Mouse (Mus musculus): ENCODE results near the gene Fzd4. TPM values are rescaled to one million over a fixed set of nuclear protein-coding genes. Genes with fewer than 3 reads are reported as not detected.

Gene Fzd4
- total RNA-seq, 2 experiments from 2014 or later: 28.6 to 37.6 TPM

GRCm38 (mm10) chr7:89396386-89396785 lies 7.8 kb upstream of the Fzd4 start:
- no peak for DNase-seq
- intact Hi-C loops (cut with DNase I; ENCODE audit: low total_unique reads): loop anchor here (10.0 kb wide), 1 partner anchor 52 kb away; no protein-coding TSS in a partner anchor

- no peak for DNase-seq
- intact Hi-C loops (cut with DNase I; ENCODE audit: low total_unique reads): loop anchor here (10.0 kb wide), 1 partner anchor 53 kb away; no protein-coding TSS in a partner anchor
Observed at GRCm38 (mm10) chr7:89397837-89398534, 6.2 kb upstream of the Fzd4 start.

- intact Hi-C loops (cut with DNase I; ENCODE audit: low total_unique reads): no loop called here
Observed at GRCm38 (mm10) chr7:89400721-89401120, 3.4 kb upstream of the Fzd4 start.

GRCm38 (mm10) chr7:89401136-89401858 lies 2.9 kb upstream of the Fzd4 start:
- intact Hi-C loops (cut with DNase I; ENCODE audit: low total_unique reads): no loop called here
- DNase-seq: no peak

More at GRCm38 (mm10) chr7:89400721-89401120, 3.4 kb upstream of the Fzd4 start:
- no peak for DNase-seq

- intact Hi-C loops (cut with DNase I; ENCODE audit: low total_unique reads): no loop called here
- no peak for DNase-seq
Observed at GRCm38 (mm10) chr7:89401936-89402335, 2.2 kb upstream of the Fzd4 start.

GRCm38 (mm10) chr7:89403053-89403972 lies 842 bp upstream of the Fzd4 start:
- intact Hi-C loops (cut with DNase I; ENCODE audit: low total_unique reads): no loop called here
- peak; percentile 79 for DNase-seq

GRCm38 (mm10) chr7:89404734-89405440 lies 732 bp downstream of the Fzd4 start:
- intact Hi-C loops (cut with DNase I; ENCODE audit: low total_unique reads): no loop called here
- DNase-seq: peak; percentile 46

- intact Hi-C loops (cut with DNase I; ENCODE audit: low total_unique reads): no loop called here
Observed at GRCm38 (mm10) chr7:89406011-89406410, 1.9 kb downstream of the Fzd4 start.

GRCm38 (mm10) chr7:89407006-89407940 lies 3.1 kb downstream of the Fzd4 start:
- intact Hi-C loops (cut with DNase I; ENCODE audit: low total_unique reads): no loop called here
- DNase-seq: no peak

More at GRCm38 (mm10) chr7:89406011-89406410, 1.9 kb downstream of the Fzd4 start:
- no peak for DNase-seq

GRCm38 (mm10) chr7:89410294-89410693 lies 6.1 kb downstream of the Fzd4 start:
- no peak for DNase-seq
- intact Hi-C loops (cut with DNase I; ENCODE audit: low total_unique reads): no loop called here

- intact Hi-C loops (cut with DNase I; ENCODE audit: low total_unique reads): no loop called here
- no peak for DNase-seq
Observed at GRCm38 (mm10) chr7:89411346-89411745, 7.2 kb downstream of the Fzd4 start.

GRCm38 (mm10) chr7:89412094-89412493 lies 7.9 kb downstream of the Fzd4 start:
- intact Hi-C loops (cut with DNase I; ENCODE audit: low total_unique reads): no loop called here

GRCm38 (mm10) chr7:89416027-89416426 lies 11.9 kb downstream of the Fzd4 start:
- no peak for DNase-seq
- intact Hi-C loops (cut with DNase I; ENCODE audit: low total_unique reads): loop anchor here (5.0 kb wide), 1 partner anchor 244 kb away; no protein-coding TSS in a partner anchor

More at GRCm38 (mm10) chr7:89412094-89412493, 7.9 kb downstream of the Fzd4 start:
- no peak for DNase-seq

- intact Hi-C loops (cut with DNase I; ENCODE audit: low total_unique reads): loop anchor here (5.0 kb wide), 1 partner anchor 245 kb away; no protein-coding TSS in a partner anchor
Observed at GRCm38 (mm10) chr7:89417707-89418106, 13.6 kb downstream of the Fzd4 start.

GRCm38 (mm10) chr7:89418127-89418653 lies 14.0 kb downstream of the Fzd4 start:
- no peak for DNase-seq
- intact Hi-C loops (cut with DNase I; ENCODE audit: low total_unique reads): loop anchor here (5.0 kb wide), 1 partner anchor 246 kb away; no protein-coding TSS in a partner anchor

More at GRCm38 (mm10) chr7:89417707-89418106, 13.6 kb downstream of the Fzd4 start:
- no peak for DNase-seq

- intact Hi-C loops (cut with DNase I; ENCODE audit: low total_unique reads): loop anchor here (5.0 kb wide), 1 partner anchor 247 kb away; no protein-coding TSS in a partner anchor
- DNase-seq: no peak
Observed at GRCm38 (mm10) chr7:89418917-89419679, 14.9 kb downstream of the Fzd4 start.

- intact Hi-C loops (cut with DNase I; ENCODE audit: low total_unique reads): loop anchor here (10.0 kb wide), 1 partner anchor 336 kb away; no protein-coding TSS in a partner anchor
- DNase-seq: no peak
Observed at GRCm38 (mm10) chr7:89421294-89421693, 17.1 kb downstream of the Fzd4 start.
